Mouse (Mus musculus): ENCODE measurements at regions not wholly inside any gene's neighbourhood (a gene's known extent, or its start where the extent isn't known, plus 50 kb on each side); places are given as distances from the start of the nearest gene placed in this dataset.
"Not testable (repeated sequence)": the region's sequence is repeated elsewhere in the genome, so short reads cannot be mapped to it uniquely, and the experiment has no call there.

DNA sequence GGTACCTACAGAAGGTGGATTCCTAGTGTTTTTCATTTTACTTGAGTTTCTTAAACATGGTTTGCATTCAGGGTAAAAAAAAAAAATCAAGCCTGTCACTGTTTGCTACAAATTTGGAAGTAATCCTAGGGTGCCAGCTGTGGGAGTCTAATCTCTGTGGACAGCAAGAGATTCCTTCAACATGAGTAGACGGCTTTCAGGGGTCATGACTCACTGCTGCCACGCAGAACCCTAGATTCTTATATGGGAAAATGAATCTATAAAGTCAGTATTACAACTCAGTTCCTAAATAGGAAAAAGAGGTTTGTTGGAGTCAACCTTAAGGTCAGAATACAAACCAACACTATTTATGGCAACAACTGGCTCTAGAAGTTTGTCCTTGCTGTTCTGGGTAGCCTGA is 310.1 kb upstream of the Pkdcc start:
- no peak for ATAC-seq (replicated peaks; ENCODE audit: poor library complexity, severe bottlenecking)

DNA sequence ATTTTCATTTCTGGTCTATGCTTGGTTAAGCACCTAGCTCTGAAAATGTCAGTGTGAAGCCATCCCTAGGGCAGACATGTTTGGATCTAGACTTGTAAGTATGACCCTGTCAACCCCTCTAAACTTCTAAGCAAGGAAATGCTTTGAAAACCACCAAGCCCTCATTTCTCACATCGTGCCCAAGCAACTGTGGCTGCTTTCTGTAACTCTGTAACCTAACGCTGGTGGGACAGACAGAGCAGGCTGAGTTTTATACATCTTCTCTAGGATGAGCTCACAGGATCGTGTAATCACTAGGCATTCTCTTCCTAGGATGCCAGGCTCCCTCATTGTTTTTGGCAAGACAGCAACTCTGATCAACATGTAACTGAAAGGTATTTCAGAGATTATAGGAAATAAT is 309.6 kb upstream of the Pkdcc start:
- no peak for ATAC-seq (replicated peaks; ENCODE audit: poor library complexity, severe bottlenecking)

DNA sequence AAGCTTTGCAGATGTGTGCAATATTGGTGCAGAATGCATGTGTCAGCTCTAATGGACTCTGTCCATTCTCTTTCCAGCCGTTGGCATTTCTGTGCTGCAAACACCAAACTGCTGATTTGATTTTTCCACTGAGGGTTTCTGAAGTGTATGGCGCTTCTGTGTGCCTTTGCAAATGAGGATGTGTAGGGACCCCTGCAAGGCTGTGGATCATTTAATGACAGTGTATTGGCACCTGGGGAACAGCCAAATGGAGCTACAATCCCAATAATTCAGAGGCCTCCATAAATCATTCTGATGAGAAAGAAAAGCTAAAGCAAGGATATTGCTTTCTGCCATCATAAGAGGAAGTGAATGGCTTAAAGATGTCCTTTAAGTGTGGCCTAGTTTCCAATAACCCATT is 305.9 kb upstream of the Pkdcc start:
- no peak for ATAC-seq (replicated peaks; ENCODE audit: poor library complexity, severe bottlenecking)

DNA sequence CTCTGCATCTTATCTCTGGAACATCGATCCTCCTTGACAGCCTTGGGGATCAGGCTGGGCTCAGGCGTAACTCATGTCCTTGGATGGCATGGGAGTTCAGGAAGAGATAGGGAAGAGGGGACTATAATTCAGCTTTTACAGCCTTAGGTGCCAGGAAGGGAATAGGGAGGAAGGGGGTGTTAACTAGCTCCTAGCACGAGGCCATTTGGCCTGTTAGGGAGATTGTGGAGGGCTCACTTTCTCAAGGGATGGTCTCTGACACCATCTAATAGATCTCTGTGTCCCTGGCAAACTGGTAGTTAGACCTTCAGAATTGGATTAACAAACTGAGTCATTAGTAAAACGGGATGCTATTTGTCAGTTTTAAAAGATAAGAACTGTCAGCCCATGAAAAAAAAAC is 292.1 kb upstream of the Pkdcc start:
- not testable (repeated sequence) for ATAC-seq (replicated peaks; ENCODE audit: poor library complexity, severe bottlenecking)

DNA sequence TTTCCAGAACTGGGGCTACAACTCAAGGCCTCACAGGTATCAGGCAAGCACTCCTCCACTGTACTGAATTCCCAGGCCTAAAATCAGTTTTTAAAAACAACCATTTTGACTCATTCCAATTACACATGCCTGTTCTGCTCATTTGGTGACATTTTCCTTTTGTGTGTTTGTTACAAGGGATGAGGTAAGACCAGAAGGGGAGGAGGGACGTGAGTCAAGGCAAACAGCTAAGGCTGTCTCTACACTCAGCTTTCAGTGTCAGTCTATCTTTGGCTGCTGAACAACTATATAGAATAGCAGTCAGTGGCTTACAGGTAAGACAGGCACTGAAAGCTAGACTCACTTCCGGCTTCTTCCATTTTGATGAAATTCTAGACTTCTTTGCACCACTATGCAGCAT is 289.3 kb upstream of the Pkdcc start:
- ATAC-seq (replicated peaks; ENCODE audit: poor library complexity, severe bottlenecking): no peak

DNA sequence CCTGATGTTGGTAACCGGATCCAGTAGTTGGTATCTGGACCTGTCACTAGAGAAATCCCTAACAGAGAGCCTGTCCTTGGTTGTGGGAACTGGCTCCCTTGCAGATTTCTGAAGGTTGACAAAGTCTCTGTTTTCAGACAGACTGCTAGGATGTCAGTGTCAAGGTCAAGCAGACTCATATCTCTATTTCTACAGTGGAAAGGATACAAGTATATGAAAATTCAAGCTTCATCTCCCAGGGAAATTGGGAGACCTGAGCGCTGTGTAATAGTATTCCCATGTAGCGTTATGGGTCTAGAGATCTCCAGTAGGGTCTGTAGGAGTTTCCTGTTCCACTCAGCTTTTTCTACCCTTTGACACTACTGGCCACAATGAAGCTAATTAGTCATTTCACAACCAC is 287.4 kb upstream of the Pkdcc start:
- no peak for ATAC-seq (replicated peaks; ENCODE audit: poor library complexity, severe bottlenecking)

DNA sequence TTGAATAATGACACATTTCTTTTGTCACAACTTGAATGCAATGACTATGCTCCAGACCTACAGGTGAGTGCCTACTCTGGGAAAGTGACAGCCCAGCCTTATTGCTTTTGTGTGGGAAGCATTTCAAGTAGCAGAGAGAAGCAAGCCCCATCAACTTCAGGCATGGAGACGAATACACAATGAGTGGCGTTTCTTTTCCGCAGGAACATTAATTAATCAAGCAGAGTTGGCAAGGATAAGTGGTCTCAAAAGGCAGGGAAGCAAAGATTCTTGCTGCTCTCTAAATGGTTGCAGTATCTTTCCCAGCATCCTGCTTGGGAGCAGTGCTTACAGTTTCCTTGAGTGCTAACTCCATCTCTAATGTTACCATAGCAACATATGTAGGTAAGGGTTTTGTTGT is 285.6 kb upstream of the Pkdcc start:
- ATAC-seq (replicated peaks; ENCODE audit: poor library complexity, severe bottlenecking): no peak

DNA sequence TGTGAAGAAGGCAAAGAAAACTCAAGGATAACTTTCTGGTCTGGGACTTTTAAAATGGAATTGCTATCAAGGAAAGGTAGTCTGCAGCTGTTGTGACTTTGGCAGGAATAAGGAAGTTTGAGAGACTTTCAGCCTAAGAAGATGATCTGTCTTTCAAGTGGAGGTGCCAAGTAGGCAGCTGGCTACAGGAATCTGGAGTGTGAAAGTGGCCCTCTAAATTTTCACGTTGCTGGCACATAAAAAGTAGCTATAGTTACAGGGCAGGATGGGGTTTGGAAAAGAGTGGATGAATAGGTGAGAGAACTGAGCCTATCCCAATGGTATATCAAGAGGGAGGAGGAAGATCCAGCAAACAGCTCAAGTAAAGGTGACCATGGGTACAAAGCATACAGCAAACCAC is 284.4 kb upstream of the Pkdcc start:
- ATAC-seq (replicated peaks; ENCODE audit: poor library complexity, severe bottlenecking): no peak

DNA sequence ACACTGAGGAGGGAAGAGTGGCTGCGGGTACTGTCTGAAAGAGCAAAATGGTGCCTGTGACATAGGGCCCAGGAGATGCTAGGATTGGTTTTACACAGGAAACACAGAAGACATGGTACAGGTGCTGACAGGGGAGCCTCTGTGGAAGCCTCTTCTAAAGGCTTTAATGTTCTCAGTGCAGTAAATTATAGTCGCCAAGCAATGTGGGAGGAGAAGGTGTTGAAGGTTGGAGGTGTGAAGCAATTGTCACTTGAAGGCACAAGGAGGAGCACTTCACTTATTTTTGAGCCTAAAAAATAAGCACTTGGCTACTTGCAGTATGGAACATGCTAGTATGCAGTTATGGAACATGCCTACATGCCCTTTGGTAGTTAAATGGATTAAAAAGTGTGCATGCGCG is 283.6 kb upstream of the Pkdcc start:
- no peak for ATAC-seq (replicated peaks; ENCODE audit: poor library complexity, severe bottlenecking)

DNA sequence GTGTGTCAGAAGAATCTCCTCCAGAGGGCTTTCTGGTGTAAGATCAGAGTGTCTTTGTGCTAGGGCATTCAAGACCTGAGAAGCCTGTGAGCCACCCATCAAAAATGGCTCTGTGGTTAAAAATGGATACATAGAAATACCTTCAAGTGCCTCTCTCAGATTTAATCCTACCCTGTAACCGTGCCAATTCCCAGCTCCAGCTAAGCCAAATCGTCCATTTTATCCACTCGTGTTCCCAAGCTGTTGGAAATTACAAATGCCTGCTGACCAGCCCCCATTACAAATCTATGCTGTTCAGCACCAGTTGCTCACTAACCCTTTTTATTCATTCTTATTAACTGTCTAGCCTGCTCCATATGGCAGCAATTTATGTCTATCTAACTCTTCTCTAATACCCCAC is 278.3 kb upstream of the Pkdcc start:
- no peak for ATAC-seq (replicated peaks; ENCODE audit: poor library complexity, severe bottlenecking)

DNA sequence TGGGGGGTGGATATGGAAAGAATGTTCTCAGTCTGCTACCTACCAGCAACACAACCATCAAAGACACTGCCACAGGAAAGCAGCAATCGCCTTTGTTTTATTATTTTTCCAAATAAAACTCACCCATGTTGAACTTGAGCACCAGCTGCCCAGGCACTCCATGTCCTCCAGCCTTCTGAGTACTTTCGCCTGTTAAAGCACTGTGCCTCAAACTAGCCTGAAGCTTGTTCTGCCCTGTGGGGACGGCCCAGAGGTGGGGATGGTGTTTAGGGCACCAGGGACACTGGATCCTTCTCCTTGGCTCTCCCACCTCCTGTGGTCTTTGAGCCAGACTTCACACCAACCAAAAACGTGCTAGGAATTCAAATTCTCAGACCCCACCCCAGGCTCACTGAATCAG is 269.0 kb upstream of the Pkdcc start:
- no peak for ATAC-seq (replicated peaks; ENCODE audit: poor library complexity, severe bottlenecking)

DNA sequence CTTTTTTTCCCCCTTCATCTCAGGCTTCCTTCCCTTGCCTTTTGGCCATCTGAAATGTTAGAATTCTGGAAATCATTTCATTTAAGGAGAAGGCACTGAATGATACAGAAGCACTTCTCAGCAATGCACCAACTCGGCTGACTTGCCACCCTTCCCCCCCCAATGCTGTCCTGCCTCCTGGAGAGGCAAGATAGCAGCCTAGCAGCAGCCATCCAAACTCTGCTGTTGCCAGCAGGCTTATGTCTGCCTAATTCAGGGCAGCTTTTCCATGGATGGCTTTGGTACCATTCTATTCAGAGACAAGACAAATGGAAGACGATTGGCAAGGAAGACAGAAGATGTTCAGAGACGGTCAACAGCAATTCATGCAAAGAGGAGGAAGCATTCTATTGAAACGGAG is 265.3 kb upstream of the Pkdcc start:
- no peak for ATAC-seq (replicated peaks; ENCODE audit: poor library complexity, severe bottlenecking)

DNA sequence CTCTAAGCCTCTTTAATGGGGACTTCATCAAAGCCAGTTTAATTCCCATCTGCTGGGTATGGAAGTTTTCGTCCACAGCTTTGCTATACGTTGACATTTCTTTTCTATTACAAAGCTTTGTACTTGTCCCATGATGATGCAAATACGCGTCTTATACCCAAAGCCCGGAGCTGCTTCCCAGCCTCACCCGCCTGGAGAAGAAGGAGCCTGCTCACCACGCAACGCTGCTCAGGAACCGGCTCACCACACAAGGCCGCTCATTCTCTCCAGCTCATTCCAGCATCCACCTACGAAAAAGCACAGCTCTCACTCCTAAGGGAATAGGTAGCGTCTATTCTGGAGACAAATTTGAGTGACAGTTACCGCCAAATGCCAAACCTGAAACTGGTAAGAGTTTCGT is 264.8 kb upstream of the Pkdcc start:
- ATAC-seq (replicated peaks; ENCODE audit: poor library complexity, severe bottlenecking): no peak

DNA sequence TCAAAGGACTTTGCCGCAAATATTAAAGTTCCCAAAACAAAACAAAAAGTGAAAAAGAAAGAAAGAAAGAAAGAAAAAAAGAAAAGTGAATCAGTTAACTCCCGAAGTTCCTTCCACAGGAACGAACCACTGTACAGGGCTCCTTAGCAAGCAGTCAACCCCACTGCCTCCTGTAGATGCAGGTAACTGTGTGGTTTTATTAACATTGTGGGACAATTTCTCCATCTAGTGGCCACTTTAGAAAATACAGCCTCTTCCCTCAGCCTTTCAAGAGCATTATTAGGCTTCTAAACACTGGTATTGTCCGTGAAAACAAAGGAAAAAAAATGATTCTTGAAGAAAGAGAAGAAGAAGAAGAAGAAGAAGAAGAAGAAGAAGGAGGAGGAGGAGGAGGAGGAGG is 257.7 kb upstream of the Pkdcc start:
- no peak for ATAC-seq (replicated peaks; ENCODE audit: poor library complexity, severe bottlenecking)

DNA sequence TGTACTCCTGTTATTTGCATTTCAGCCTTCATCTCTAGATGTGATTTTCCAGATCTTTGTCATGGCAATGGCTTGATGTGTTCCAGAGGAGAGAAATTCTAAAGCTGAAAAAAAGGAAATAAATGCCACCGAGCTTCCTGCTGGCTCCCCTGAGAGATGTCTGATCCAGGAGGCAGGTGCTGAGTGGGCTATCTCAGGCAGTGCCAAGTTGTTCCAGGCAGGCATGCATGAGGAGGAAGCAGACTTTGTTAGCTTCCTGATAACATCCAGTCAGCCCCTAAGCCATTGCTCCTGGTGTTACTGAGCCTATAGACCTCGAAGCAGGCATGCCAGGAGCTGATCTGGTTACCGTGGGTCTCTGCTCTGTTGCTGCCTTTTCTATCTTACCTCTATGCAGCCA is 251.7 kb upstream of the Pkdcc start:
- no peak for ATAC-seq (replicated peaks; ENCODE audit: poor library complexity, severe bottlenecking)

DNA sequence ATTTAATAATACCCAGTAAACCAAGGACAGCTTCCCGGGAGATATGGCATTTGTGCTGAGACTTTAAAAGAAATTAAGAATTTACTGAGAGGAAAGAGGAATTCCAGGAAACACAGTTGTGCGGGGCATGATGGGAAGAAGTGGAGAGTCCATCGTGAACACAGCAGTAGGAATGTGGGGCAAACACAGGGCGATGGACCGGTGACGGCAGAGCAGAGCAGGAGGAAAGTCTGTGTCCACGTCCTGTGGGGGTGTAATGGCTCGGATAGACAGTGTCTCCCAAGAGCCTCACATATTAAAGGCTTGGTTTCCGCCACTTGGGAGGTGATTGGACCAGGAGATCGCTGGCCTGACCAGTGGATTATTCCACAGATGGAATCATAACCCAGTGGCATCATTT is 215.4 kb upstream of the Pkdcc start:
- no peak for ATAC-seq (replicated peaks; ENCODE audit: poor library complexity, severe bottlenecking)

DNA sequence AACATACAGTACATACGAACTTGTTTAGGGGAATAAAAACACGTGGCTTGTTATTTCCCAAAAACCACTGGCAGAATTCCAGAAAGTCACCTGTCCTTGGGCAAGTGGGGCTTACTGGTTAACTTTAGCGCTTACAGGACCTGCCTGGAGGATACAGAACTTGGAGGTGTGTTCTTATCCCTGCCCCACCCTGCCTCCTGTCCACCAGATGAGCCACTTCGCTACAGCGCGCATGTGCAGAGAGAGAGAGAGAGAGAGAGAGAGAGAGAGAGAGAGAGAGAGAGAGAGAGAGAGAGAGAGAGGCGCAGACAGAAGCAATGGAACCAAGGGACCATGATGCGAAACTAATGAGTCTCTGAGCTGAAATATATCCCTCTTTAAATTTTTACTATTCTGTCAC is 214.7 kb upstream of the Pkdcc start:
- no peak for ATAC-seq (replicated peaks; ENCODE audit: poor library complexity, severe bottlenecking)

DNA sequence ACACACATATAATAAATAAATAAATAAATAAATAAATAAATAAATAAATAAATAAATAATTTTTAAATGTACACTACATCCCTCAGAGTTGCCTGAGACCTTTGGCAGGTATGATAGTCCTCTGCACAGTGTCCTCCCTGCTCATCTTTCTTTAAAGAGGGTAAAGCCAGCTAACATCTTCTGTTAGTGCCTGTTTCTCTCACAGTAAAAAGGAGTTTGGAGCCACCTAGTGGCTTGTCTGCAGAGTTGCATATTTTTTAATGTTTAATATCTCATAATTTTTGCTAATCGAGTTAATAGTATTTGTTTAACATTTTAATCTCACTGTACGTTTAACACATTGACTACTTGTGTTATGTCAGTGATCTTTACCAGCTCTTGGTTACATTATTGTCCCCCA is 213.5 kb upstream of the Pkdcc start:
- ATAC-seq (replicated peaks; ENCODE audit: poor library complexity, severe bottlenecking): no peak

DNA sequence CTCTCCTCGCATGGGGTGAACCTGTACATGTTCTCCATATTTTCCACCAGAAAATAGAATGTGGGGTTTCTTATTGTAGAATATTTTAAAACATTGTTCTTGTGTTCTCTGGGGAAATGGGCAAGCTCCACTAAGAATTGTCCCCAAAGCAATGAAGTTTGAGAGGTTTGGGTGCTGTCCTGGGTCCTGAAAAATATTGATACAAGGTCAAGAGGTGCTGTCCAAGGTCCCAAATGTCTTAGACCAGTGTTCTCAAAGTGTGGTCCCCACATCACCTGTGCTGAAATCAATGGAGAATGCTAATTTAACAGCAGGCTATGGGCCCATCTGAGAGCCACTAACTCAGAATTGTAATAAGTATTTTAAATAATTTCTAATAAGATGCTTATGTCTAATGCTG is 204.2 kb upstream of the Pkdcc start:
- peak; percentile 65 for ATAC-seq (replicated peaks; ENCODE audit: poor library complexity, severe bottlenecking)

DNA sequence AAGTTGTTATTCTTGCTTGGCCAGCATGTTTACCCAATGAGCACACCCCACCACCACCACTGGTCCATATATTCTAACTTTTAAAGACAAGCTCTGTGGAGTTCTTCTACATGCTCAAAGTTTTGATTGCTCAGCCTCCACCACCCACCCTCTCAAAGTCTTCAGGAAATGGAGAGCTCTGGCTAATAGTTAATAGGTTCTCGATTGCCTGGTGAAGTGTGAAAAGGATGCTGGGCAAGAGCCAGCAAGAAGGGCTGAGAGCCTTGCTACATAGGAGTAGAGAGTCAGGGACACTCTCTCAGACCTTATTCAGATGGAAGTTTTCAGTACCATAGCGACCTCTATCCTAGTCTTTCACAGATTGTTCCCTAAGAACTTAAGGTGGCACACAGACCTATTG is 199.4 kb upstream of the Pkdcc start:
- ATAC-seq (replicated peaks; ENCODE audit: poor library complexity, severe bottlenecking): no peak

DNA sequence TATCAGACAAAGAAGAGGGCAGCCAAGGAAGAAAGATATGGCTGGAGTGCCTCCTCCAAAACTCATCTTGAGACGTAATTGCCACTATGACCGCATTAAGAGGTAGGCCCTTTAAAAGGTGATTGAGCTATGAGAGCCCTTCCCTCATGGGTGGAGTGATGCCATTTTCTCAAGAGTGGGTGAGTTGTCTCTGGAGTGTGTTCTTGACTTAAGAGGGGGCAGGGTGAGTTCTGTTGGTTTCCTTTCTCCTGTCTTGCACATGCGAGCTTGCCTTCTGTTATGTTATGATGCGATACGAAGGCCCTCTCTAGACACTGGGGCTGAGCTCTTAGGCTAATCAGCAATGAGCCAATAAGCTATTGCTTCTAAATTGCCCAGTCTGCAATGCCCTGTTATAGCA is 198.2 kb upstream of the Pkdcc start:
- ATAC-seq (replicated peaks; ENCODE audit: poor library complexity, severe bottlenecking): no peak

DNA sequence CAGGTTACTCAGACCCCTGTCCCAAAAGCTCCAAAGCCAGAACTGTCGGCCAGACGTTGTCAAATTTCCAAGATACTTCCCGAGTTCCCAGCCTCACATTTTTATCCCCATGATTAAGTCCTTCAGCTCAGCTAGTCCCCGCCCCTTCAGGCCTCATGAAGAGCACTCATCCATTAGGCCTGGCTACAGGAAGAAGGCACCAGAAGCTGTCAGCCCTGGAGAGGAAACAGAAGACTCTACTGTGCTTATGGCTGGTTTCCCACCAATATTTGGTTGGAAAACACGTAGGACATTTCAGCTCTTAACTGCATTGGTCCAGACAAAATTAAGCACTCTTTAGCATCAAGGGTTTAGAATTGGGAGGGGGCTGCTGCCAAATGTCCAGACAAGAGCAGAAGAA is 195.8 kb upstream of the Pkdcc start:
- no peak for ATAC-seq (replicated peaks; ENCODE audit: poor library complexity, severe bottlenecking)

DNA sequence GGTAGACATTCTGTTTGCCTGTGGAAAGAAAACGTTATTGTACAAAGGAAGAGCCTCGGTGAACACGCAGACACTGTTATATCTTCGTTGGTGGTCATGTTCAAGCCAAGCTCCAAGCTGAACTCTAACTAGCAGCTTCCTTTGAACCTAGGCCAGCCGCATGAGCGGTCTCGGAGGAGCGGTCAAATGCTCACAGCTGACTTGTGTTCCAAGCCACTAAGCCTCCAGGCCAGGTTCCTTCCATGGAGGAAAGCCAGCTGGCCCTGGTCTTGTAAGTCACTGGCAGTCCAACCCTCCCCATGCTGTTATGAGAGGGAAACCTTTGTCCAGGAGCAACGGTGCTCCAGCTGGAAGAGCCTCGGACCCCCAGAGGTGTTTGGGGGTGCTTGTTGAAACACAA is 194.5 kb upstream of the Pkdcc start:
- no peak for ATAC-seq (replicated peaks; ENCODE audit: poor library complexity, severe bottlenecking)

DNA sequence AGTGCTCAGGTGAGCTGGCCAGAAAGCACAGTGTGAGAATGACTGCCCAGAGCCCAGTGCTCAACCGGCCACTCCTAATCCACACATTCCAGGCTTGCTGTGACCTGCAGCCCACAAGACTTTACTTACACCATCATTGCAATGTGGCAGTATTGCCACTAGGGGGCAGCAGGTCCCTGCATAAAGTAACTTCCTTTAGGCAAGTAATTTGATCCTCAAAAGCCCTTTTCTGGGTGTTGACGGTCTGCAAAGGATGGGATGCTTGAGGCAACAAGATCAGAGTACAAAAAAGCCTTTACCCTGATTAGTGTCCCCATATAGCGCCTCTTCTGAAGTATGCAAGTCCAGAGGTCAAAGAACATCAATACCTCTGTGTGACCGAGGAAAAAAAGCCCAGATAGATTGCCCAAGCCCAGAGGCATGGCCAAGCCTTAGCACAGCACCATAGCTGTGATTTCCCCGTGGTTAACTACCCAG is 189.7 kb upstream of the Pkdcc start:
- ATAC-seq (replicated peaks; ENCODE audit: poor library complexity, severe bottlenecking): peak; percentile 89

All from granulocyte monocyte progenitor cell, adult 5-6 weeks (primary cell).